Mouse (Mus musculus): Measurements from ENCODE around the gene Nek1.

- TF ChIP-seq POLR2A (IDR thresholded peaks at IDR 0.05; ENCODE audit: control insufficient read depth, low read depth, low read length) = peak; percentile 91
- no peak; the same call in 1 of the 2 replicates for TF ChIP-seq CTCF (IDR thresholded peaks at IDR 0.05; ENCODE audit: control insufficient read depth, insufficient read depth, insufficient replicate concordance, low read depth, low read length)
These were observed 10.0 kb upstream of the Nek1 start, which contains the start of gene Clcn3 for GRCm38 (mm10) chr8:60982701-60983687.
